Mouse (Mus musculus) kidney, postnatal 25 days (tissue): ENCODE results near the gene Thsd4.

Source experiments
- DNase-seq, 2 experiments: peaks; one replicate each; pipeline ENCODE4 v3.0.0; 2021; ENCODE audit warnings: mixed read lengths in 2 of 2

The Thsd4 gene

DNA sequence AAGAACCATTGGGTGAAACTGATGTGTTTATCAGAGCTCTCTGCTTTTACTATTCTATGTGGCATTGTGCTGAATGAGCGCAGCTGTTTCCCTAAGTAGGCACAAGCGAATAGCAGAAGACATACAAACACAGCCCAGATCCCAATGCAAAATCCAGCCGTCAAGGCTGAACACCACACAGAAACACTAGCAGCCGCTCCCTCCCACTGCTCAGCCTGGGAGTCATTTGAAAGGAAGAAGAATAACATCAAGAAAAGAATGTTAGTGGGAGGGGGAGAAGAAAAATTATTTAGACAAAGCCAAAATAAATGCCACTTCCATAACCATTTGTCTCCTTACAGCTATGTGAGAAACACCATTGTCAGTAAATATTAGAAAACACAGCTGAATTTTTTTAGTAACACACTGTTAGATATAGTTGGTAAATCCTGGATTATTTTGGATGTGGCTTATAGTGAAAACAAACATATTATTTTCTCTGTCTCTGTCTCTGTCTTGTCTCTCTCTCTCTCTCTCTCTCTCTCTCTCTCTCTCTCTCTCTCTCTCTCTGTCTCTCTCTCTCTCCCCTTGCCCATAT is 148.6 kb downstream of the Thsd4 start:
- no peak for DNase-seq

DNA sequence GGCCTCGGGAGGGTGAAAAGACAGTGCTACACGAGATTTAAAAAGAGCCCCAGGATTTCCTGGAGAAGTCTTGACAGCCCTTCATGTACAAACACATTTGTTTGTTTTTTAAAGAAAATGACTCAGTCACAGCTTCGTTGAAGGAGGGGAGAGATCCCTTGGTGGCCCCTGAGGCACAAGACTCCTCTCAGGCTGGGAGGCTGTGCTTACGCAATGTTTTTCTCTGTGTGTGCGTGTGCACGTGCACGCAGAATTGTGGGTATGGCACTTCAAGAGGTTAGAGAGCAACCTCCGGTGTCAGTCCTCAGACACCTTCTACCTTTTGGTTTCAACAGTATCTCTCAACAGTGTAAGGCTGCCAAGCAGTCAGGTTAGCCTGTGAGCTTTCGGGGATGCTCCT is 153.3 kb downstream of the Thsd4 start:
- DNase-seq: no peak

DNA sequence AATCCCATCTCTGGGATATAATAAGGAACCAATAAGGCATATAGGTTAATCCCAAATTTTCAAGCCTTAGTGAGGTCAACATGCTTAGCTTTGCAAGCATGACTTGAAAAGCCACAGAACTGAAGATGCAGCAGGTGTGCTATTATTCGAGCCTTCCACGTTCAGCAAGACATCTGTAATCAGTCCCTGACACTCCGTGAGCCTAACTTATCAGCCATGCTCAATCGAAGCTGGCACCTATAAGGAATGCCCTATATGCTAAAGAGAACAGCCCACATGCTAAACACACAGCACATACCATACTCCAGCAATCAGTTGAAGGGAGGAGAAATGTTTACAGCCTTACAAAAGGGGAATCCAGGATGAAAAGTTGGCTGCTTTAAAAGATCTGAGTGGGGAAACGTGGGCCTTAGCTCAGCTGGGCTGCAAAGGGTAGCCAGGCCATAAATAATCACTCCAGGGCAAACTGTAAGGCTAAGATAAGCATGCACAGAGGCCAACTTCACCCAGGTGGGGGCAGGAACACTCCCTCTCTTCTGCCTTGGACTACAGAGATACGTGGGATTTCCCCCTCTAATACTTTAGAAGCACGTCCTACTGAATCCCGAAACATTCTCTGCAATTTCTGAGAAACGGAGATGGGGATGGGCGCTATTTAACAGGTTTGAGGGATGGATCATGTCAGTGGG is 154.1 kb downstream of the Thsd4 start:
- no peak for DNase-seq

DNA sequence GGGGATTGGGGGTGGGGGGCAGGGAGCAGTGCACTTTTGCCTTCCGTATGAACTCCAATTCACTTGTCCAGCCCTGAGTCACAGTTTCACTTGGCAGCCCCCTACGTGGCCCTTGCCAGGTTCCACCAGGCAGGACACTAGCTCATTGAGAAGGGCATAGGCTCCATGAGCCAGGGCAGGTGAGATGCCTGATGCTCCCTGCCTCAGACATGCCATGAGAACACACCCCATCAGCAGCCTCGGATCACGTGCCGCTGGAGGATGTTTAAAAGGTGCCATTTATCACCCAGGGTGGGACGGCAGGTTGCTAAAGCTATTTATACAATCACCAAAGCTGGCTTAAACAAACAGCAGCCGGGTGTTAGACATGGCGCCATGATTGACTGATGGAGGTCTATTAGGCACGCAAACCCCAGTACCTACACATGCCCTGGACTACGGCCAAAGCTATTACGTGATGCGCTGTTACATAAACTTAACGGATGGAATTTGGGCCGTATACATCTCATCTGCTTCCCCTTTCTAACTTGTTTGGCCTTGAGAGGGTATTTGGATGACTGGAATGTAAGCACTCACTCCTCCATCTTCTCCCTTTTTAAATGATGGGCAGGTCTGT is 157.6 kb downstream of the Thsd4 start:
- DNase-seq: peak in 1 of 2 experiments; percentile 46

DNA sequence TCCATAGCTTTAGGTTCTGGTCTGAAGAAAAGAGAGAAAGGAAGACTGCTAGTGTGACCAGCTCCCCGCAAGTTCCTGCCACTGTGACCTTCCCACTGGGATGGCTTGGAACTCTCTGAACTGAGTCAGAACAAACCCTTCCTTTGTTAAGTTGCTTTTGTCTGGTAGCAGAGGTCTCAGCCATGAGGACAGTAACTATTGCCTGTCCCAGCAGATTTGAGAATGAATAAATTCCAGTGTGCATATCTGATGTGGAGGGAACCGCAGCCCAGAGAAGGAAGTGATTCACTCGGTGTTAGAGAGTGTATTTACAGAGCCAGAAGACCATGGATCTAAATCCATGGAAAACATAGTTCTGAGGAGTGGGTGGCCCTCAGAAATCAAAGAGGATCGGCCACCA is 169.5 kb downstream of the Thsd4 start:
- DNase-seq: no peak

DNA sequence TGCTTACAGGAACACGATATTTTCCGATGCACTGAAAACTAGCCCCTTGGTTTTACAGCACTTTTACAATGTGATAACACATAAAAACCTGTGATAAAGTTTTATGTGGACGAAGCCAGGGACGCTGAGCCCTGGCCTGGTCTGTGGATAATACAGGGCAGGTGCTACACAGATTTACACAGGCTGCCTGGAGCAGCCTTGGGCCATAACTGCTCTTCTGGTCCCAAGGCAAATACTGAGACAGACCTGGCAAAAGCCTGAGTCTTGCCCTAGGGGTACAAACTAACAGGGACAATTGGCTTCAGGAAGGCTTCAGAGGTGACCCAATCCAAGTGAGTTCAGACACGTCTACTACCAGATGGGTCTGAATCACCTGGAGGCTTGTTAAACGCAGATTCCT is 170.7 kb downstream of the Thsd4 start:
- no peak for DNase-seq

DNA sequence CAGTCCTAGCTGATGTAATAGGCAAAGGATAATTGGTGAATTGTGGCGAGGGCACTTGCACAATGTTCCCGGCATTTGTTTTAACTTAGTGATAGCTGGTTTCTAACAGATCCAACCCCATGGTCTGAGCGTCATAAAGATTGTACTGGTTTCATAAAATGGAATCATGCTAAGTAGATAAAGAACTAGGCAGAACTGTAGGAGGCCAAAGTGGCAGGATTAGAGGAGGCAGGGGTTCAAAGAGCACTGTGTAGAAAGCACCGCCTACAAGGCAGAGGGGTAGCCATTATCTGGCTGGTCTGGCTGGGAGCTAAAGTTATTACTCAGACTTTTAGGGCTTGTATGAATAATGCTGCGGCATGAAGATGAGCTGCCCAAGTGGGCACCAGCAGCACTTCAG is 185.7 kb downstream of the Thsd4 start:
- no peak for DNase-seq

DNA sequence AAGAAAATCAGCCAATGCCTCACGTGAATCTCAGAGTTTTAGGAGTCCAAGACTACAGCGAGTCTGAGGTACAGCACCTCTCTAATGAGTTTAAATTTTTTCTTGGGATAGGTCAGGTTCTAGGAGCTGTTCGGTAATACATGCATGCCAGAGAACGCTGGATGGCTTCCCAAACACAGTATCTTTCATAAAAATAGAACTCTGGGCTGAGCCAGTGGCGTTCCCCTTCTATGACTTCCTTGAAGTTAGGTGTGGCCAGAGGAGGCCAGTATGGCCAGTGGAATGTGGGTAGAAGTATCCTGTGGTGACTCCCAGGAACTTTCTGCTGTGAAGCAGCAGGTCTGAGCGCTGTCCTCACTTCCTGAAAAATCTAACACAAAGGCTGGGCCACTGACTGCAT is 186.4 kb downstream of the Thsd4 start:
- peak in 1 of 2 experiments; percentile 38 for DNase-seq

DNA sequence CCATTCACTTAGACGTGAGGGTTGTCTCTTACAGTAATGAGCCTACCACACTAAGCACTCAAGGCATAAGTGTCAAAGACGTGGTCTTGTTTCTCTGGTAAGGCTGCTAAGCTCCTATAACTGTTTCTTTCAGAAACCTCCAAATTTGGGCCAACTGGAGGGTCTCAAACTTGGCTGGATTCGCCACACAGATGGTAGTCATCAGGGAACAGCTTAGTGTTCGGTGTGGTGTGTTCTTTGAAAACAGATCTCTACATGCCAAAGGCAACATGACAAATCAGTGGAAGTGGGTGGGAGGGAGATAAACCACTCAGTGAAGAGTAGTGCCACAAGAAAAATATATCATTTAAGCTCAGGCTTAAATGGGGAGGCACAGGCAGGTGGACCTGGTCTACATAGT is 191.9 kb downstream of the Thsd4 start:
- DNase-seq: no peak

DNA sequence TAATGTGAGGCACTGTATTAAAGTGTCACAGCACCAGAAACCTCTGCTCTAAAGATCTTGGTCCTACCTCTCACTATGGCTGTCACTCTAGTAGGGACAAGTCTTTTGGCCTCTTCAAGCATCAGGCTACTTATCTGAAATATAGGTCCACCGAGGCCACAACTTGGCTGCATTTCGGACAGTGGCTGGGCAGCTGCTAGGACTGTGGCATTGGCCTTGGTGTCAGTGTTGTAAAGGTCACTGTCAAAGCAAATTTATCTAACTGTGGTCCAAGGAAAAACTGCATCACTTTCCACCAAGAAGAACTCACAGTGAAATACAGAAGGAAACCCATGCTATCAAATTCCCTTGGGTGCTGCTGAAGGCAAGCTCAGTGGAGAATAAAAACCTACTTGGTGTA is 197.1 kb downstream of the Thsd4 start:
- no peak for DNase-seq

DNA sequence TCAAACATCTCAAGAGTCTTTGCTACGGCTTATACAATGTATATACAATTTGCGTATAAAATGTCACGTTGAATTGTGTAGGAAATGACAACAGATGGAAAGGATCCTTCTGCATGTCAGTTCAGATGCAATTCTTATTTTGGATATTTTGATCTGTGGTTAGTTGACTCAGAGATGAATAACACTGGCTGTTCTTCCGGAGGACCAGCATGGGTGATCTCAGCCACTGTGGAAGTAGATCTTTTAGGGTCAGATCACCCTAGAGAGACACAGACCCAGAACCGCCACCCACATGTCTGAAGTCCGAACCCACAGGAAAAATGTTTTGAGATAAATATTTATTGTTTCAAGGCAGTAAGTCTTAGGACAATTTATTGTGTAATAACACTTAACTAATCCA is 198.4 kb downstream of the Thsd4 start:
- DNase-seq: no peak

DNA sequence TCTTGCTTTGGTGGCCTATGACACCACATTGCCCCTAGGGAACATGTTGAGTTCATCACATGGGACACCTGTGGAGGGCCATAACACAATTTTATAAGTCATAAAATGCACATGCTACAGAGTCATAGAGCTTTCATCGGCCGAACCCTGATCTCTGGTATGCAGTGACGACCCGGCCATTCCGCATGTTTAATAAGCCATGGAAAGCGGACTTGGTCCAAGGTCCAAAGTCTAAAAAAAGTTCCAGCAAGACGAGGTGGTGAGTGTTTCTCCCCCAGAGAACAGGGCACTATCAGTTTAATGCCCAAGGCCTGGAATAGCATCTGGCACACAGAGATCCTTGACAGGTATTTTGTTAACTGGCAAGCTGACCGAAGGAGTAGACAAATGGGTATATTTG is 204.6 kb downstream of the Thsd4 start:
- peak; percentile 78 to 84 for DNase-seq

DNA sequence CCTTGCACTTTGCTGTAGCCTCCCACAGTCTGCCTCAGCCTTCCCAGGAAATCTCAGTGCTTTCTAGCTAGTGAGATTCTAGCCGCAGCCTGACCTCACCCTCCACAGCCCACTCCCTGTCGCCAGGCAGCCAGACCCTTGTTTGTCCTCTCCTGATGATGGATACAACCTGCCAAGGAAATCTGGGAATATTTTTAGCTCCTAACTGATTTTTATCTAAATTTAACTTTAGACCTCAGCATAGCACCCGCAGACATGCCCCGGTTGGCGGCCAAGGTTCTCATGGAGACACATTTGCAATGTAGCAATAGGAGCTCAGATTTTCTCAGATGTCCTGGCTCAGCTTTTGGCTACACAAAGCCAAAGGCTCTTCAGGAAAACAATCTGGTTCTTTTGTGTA is 205.3 kb downstream of the Thsd4 start:
- DNase-seq: peak; percentile 44 to 61

DNA sequence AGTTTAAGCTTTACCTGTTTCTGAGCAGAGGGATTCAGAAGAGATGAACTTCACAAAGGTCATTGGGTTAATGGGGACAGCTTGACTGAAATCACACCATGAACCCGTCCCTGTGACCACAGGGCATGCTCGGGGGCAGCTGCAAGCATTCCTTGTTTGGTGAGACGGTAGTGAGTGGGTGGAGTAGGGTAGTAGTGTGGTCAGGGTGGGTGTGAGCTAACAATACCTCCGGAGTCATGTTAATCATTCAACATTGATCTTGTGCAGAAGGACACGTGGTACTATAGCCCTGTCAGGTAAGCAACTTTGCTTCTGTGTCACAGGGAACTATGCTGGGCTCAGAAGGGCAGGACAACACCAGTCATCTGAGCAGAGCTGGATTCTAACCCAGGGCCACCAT is 206.3 kb downstream of the Thsd4 start:
- DNase-seq: peak; percentile 20 to 79

DNA sequence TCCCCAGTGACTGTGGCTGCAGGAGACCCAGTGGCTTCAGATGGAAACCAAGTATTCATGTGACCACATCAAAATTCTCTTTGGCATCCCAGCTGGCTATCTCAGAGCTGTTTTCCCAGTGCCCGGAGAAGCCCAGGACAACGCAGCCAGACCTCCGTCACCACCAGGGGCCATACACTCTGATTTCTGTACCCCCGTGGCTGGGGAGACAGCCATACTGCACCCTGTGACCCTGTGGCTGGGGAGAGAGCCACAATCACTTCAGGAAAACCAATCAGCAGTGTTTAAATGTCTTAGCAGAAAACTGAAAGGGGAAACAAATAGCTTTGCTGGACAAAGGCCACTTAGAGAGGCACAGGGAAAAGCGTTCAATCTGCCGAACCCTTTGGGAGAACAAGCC is 208.2 kb downstream of the Thsd4 start:
- DNase-seq: no peak

DNA sequence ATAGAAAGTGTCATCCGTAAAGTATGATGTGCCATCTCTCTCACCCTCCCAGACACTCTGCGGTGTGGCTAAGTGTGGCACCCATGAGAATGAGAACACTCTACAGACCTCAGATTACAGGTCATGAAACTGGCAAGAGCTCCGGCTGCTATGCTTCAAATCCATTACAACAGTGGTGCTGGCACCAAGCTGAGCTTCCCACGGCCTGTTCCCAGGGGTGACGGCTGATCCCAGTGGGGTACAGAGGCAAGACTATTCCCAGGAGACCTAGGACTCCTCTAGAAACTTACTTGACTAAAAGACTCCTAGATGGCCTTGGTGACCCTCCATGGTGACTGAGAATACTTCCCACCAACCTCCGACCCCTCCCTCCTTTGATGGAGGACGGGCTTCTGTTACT is 209.2 kb downstream of the Thsd4 start:
- DNase-seq: no peak

DNA sequence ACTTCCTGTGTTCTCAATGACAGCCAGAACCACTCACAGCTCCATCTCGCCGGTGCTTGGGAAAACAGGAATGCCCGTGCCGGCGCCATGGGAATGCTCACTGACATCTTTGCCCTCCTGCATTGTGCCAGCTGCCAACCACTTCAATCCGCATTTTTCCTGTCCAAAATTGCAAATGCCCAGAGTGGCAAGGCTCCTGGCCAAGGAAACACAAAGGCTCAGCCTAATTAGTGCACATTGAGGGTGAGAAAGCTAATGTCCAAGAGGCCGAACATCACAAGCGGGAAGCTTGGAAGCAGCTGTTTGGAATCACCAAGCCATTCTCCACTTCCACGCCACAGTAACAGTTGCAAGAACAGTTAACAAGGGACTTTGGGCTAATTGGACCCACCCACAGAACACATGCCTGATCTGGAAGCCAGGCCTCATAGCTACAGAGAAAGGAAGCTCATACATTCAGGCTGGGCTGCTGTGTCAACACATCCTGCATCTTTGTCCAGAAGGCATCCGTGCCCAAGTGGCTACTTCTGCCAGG is 210.2 kb downstream of the Thsd4 start:
- DNase-seq: peak; percentile 53 to 77

DNA sequence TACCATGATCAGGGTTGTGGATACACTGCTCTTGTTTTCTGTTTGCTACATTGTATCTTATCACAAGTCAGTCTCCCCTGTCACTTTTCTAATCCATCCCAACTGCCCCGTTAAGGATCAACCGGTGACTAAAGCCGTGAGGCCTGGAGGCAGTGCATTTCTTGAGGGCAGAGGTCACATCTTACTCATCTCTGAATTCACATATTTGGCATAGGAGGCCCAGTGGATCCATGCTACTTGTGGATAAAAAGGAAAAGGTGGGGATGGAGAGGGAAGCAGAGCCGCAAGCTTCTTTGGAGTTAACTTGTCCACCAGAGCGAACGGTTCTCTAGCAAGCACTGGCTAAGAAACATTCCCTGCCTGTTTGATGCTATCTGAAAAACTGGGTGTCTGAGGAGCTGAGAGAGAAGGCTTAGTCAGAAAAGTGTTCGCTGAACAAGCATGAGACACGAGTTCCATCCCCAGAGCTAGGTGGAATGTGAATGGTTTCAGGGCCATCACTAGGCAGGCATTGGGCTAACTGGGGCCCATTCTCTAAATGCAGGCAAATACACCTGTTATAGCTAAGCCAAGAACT is 211.0 kb downstream of the Thsd4 start:
- DNase-seq: no peak

DNA sequence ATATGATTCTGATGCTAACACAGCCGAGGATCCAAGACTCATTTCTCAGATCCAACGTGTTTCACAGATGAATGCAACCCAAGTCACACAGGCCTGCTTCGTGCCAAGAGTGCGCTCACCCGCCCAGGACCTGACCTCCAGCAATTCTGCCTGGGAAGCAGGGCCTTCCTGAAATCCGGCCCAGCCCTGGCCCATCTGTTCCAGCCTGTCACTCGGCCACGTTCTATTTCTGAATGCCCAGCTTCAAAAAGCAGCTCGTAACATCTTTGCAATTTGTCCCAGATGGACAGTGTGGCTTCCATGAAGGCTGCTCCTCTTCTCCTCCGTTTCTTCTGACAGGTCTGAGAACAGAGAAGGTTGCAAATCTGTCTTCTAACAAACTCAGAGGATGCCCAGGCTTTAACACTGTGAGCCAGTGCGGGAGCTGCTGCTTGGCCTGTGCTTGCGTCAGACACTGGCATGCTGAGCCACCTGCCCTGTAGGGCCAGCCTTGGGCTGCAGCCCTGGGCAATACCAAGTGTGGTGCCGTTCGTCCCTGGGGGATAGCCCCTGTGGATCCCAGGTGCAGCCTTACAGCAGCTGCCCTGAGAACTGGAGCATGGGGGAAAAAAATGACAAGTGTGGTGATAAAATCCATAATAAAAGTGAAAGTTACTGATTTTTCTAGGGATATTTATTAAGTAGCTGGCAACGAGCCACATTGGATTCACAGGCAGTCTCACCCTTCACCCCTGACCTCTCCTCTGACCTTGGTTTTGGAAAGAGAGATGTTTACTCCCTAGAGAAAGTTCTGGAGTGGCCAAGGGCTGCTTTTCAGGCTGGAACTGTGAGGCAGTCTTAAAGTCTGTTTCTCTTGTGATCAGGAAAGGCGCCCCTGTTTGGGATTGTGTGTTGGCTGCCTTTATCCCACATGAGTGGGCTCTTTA is 211.8 kb downstream of the Thsd4 start:
- DNase-seq: peak; percentile 78 to 89

DNA sequence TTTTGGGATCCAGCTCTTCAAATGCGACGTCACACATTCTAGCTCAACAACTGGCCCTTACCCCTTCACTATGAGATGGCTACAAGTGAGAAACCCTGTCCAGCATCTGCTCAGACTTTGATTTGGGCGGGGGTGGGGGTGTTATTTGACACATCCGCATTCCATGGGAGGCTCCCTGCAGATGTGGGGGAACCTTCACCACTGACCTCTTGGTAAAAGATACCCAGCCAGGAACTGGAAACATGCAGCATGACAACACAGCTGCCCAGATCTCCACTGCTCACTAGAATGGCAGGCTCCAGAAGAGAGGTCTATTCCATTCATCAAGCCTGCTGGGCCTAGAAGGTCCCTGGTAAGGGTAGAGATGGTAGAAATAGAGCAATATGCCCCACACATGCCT is 213.7 kb downstream of the Thsd4 start:
- DNase-seq: no peak

DNA sequence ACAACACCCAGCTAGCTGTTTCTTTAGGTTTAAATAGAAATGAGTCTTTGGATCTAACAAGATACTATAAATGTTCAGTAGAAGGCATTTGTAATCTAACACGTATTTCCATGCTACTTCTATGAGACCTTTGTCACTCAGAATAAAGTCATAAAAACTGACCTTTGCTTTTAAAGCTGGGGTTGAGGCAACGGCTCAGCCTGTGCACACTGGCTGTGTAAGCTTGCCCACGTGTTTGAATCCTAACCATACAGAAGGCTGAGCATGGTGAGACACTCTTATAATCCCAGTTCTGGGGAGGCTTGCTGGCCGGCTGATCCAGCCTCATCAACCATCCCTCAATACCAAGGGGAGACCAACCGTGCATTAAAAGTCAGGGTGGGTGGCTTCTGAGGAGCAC is 214.4 kb downstream of the Thsd4 start:
- DNase-seq: no peak

DNA sequence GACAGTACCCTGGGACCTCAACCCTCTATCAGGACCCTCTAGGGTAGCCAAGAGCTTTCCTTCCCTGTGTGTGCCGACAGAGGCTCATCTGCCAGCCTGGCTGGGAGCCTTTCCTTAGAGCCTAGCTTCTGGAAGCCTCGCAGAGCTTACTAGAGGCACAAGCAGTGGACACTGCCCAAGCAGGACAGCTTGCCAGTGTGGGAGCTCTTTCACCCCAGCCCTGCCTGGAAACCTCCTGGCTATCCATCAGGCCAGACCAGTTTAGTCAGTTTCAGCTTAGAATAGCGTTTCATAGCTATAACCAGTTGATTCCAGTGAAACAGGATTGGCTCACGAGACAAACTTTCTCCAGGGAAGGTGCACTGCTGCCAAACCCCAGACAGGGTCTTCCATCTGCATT is 215.6 kb downstream of the Thsd4 start:
- DNase-seq: peak; percentile 45 to 76
